Mouse (Mus musculus): ENCODE results near the gene Nrap. TPM values are rescaled to one million over a fixed set of nuclear protein-coding genes. Genes with fewer than 3 reads are reported as not detected.

Nrap gene
- polyA plus RNA-seq, 1 experiment = 25.5 TPM

DNA sequence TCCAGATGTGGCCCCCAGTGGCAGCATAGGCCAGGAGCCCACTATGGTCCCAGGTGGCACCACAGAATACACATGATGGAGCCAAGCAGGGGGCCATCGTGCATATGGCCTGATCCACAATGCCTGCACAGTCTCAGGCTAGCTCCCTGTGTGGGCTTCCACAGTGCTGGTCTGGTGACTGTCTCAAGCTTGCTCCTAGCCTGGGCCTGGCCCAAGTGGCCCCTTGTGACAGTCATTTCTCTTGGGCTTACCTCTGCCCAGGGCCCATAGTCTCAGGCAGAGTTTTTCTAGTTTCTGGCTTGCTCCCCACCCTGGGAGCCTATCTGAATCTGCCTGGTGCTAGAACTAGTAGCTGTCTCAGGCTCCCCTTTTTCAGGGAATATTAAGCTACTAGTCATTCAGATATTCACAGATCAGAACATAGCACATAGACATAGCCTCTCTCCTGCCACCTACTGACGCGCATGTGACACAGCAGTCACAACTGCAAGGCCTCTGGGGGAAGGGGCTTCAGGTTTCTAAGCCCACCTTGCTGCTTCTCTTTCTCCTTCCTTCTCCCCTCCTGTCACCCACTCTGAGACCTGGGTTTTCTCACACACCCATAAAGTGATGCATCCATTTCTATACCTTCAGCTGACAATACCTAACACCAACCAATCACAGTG, 112.6 kb downstream of the Nrap start:
- TF ChIP-seq TCF3 (IDR thresholded peaks at IDR 0.05; ENCODE audit: insufficient read length, low read depth) = no peak
- TF ChIP-seq POLR2AphosphoS2 (IDR thresholded peaks at IDR 0.05; ENCODE audit: insufficient read length, low read depth) = no peak
- no peak for TF ChIP-seq MAX (IDR thresholded peaks at IDR 0.05; ENCODE audit: low read depth)
- TF ChIP-seq TCF12 (IDR thresholded peaks at IDR 0.05; ENCODE audit: insufficient read depth, poor library complexity, severe bottlenecking) = no peak
- no peak for TF ChIP-seq E2F4 (IDR thresholded peaks at IDR 0.05; ENCODE audit: insufficient read depth)
- no peak for TF ChIP-seq MYOD1 (IDR thresholded peaks at IDR 0.05; ENCODE audit: control insufficient read depth in 1 of 3, insufficient read length in 2 of 3, low read depth in 2 of 3)
- H3K27me3 ChIP-seq (ENCODE audit: control insufficient read depth, insufficient read depth, insufficient read length) = peaks cover 19% of the 10 kb centered on the region

DNA sequence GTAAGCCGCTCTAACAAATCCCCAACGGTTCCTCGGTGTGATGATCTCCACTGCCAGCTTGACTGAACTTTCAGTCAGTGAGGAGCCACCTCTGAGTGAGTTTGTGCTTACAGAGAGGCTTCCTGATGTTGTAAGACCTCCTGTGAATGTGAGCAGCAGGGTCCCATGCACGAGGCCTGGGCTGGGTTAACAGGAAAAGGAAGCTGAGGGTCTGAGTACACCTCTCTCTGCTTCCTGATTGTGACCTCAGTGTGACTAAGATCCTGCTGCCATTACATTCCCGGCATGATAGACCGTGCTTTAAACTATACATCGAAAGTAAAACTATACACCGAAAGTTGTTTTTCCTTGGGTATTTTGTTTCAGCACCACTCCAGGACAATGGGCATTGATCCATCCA, 117.8 kb downstream of the Nrap start:
- Histone ChIP-seq H3K27me3 (ENCODE audit: control insufficient read depth, insufficient read depth, insufficient read length) (peaks cover 12% of the 10 kb centered on the region), H3K4me2 (ENCODE audit: low read depth) (no peak overlapping the region), H3K79me2 (ENCODE audit: control insufficient read depth, insufficient read depth) (no peaks in the 10 kb centered on the region), H3ac (ENCODE audit: control insufficient read depth, insufficient read length) (no peak overlapping the region), H3K4me3 (no peak overlapping the region), H3K36me3 (ENCODE audit: control insufficient read depth, insufficient read depth) (no peaks in the 10 kb centered on the region)
- TF ChIP-seq TCF12 (IDR thresholded peaks at IDR 0.05; ENCODE audit: insufficient read depth, poor library complexity, severe bottlenecking) (no peak), E2F4 (IDR thresholded peaks at IDR 0.05; ENCODE audit: insufficient read depth) (no peak), MAX (IDR thresholded peaks at IDR 0.05; ENCODE audit: low read depth) (no peak), POLR2A (IDR thresholded peaks at IDR 0.05; ENCODE audit: insufficient read length, low read depth) (no peak), SRF (IDR thresholded peaks at IDR 0.05; ENCODE audit: control insufficient read depth, insufficient read length, low read depth) (no peak)

More for the DNA sequence above, 112.6 kb downstream of the Nrap start:
- no peak overlapping the region for H3K4me3 ChIP-seq
- H3K4me2 ChIP-seq (ENCODE audit: low read depth) = no peak overlapping the region
- no peak overlapping the region for H3ac ChIP-seq (ENCODE audit: control insufficient read depth, insufficient read length)
- H3K36me3 ChIP-seq (ENCODE audit: control insufficient read depth, insufficient read depth) = no peaks in the 10 kb centered on the region
- H3K79me2 ChIP-seq (ENCODE audit: control insufficient read depth, insufficient read depth) = no peaks in the 10 kb centered on the region

Other genes with a start within 250 kb of the Nrap start
- gene Habp2, start 102.9 kb downstream of the Nrap start, polyA plus RNA-seq (2012; fragmentation: generic; extraction: Trizol) = 0.49 TPM
- 6.6 TPM for gene Casp7, start 7.1 kb upstream of the Nrap start, polyA plus RNA-seq (2012; fragmentation: generic; extraction: Trizol)
- gene Plekhs1, start 71.6 kb upstream of the Nrap start, polyA plus RNA-seq (2012; fragmentation: generic; extraction: Trizol) = 0.04 TPM
- gene Dclre1a, start 158.2 kb upstream of the Nrap start, polyA plus RNA-seq (2012; fragmentation: generic; extraction: Trizol) = 3.3 TPM
- gene Nhlrc2, start 158.2 kb upstream of the Nrap start, polyA plus RNA-seq (2012; fragmentation: generic; extraction: Trizol) = 6.9 TPM